Mouse (Mus musculus): ENCODE measurements around the gene Cfap43.

Cfap43 gene

GRCm38 (mm10) chr19:47885886-47886285 lies 33.2 kb downstream of the Cfap43 start:
- DNase-seq (ENCODE audit: low spot score in 2 of 2): no peak

GRCm38 (mm10) chr19:47885191-47885743 lies 33.8 kb downstream of the Cfap43 start:
- no peak for DNase-seq (ENCODE audit: low spot score in 2 of 2)

- no peak for DNase-seq (ENCODE audit: low spot score in 2 of 2)
These were observed 34.6 kb downstream of the Cfap43 start for GRCm38 (mm10) chr19:47884296-47885085.

GRCm38 (mm10) chr19:47882882-47883254 lies 36.2 kb downstream of the Cfap43 start:
- DNase-seq (ENCODE audit: low spot score in 2 of 2): no peak

- peak; percentile 68 to 80 for DNase-seq (ENCODE audit: low spot score in 2 of 2)
These were observed 36.8 kb downstream of the Cfap43 start for GRCm38 (mm10) chr19:47882151-47882881.

- DNase-seq (ENCODE audit: low spot score in 2 of 2): no peak
These were observed 37.5 kb downstream of the Cfap43 start for GRCm38 (mm10) chr19:47881538-47881937.

GRCm38 (mm10) chr19:47876252-47876651 lies 42.8 kb downstream of the Cfap43 start:
- DNase-seq (ENCODE audit: low spot score in 2 of 2): no peak

GRCm38 (mm10) chr19:47871515-47871914 lies 47.6 kb downstream of the Cfap43 start:
- DNase-seq (ENCODE audit: low spot score in 2 of 2): peak in 1 of 2 experiments; percentile 28

GRCm38 (mm10) chr19:47870102-47870666 lies 48.9 kb downstream of the Cfap43 start:
- DNase-seq (ENCODE audit: low spot score in 2 of 2): no peak

GRCm38 (mm10) chr19:47869516-47869915 lies 49.6 kb downstream of the Cfap43 start:
- DNase-seq (ENCODE audit: low spot score in 2 of 2): no peak

GRCm38 (mm10) chr19:47868951-47869350 lies 50.1 kb downstream of the Cfap43 start:
- no peak for DNase-seq (ENCODE audit: low spot score in 2 of 2)

- DNase-seq (ENCODE audit: low spot score in 2 of 2): no peak
These were observed 51.4 kb downstream of the Cfap43 start for GRCm38 (mm10) chr19:47867628-47868175.

- DNase-seq (ENCODE audit: low spot score in 2 of 2): peak; percentile 91 to 94
These were observed 53.6 kb downstream of the Cfap43 start, which contains the start of gene Gsto2 for GRCm38 (mm10) chr19:47865353-47865947. Gsto2 (plus strand) TSS chr19:47865534.

GRCm38 (mm10) chr19:47864721-47865120 lies 54.4 kb downstream of the Cfap43 start:
- no peak for DNase-seq (ENCODE audit: low spot score in 2 of 2)

- DNase-seq (ENCODE audit: low spot score in 2 of 2): no peak
These were observed 55.0 kb downstream of the Cfap43 start for GRCm38 (mm10) chr19:47864051-47864450.

- no peak for DNase-seq (ENCODE audit: low spot score in 2 of 2)
These were observed 56.5 kb downstream of the Cfap43 start for GRCm38 (mm10) chr19:47862581-47862980.

GRCm38 (mm10) chr19:47859180-47859579 lies 59.9 kb downstream of the Cfap43 start:
- no peak for DNase-seq (ENCODE audit: low spot score in 2 of 2)

GRCm38 (mm10) chr19:47857957-47858942 lies 60.8 kb downstream of the Cfap43 start:
- no peak for DNase-seq (ENCODE audit: low spot score in 2 of 2)

- DNase-seq (ENCODE audit: low spot score in 2 of 2): peak; percentile 70 to 83
These were observed 64.0 kb downstream of the Cfap43 start, which contains the start of gene Gsto1 for GRCm38 (mm10) chr19:47854796-47855783. Gsto1 (plus strand) TSS chr19:47854970.
